Mouse (Mus musculus): ENCODE results near the gene Cetn4. TPM values are rescaled to one million over a fixed set of nuclear protein-coding genes. Genes with fewer than 3 reads are reported as not detected.

Cetn4 gene
- polyA plus RNA-seq, 1 experiment from 2014 or later: 2.1 TPM

- H3K27me3 ChIP-seq: 0 out of 2 replicates have a peak, but pooled peaks cover 3% of the 10 kb centered on the region
- no peak overlapping the region for H3K27ac ChIP-seq
- no peak overlapping the region for H3K4me3 ChIP-seq (replicated peaks)
- DNase-seq (peak; percentile 20), ATAC-seq (ENCODE audit: low read depth) (no peak)
- WGBS (ENCODE audit: insufficient replicate concordance): 3% methylated on average over 1 of the region's 1 CpGs
- no peaks in the 10 kb centered on the region for H3K36me3 ChIP-seq
- H3K9me3 ChIP-seq (replicated peaks): no peaks in the 10 kb centered on the region
- peaks cover 14% of the 10 kb centered on the region for H3K4me1 ChIP-seq (replicated peaks)
- no peak overlapping the region for H3K9ac ChIP-seq
- H3K4me2 ChIP-seq: no peak overlapping the region
Observed at GRCm38 (mm10) chr3:37271209-37271608, 41.3 kb downstream of the Cetn4 start.

GRCm38 (mm10) chr3:37269926-37270325 is 42.6 kb downstream of the Cetn4 start:
- no peaks in the 10 kb centered on the region for H3K9me3 ChIP-seq (replicated peaks)
- H3K27ac ChIP-seq: no peak overlapping the region
- H3K9ac ChIP-seq: no peak overlapping the region
- no peak for ATAC-seq (ENCODE audit: low read depth)
- 0 out of 2 replicates have a peak, but pooled peaks cover 3% of the 10 kb centered on the region for H3K27me3 ChIP-seq
- H3K4me2 ChIP-seq: no peak overlapping the region
- H3K36me3 ChIP-seq: no peaks in the 10 kb centered on the region
- no peak for DNase-seq
- WGBS (ENCODE audit: insufficient replicate concordance): 60% methylated on average over 4 of the region's 4 CpGs
- no peak overlapping the region for H3K4me3 ChIP-seq (replicated peaks)
- peaks cover 12% of the 10 kb centered on the region for H3K4me1 ChIP-seq (replicated peaks)

GRCm38 (mm10) chr3:37268338-37268737 is 44.2 kb downstream of the Cetn4 start:
- Histone ChIP-seq H3K27ac (no peak overlapping the region), H3K4me3 (replicated peaks) (no peak overlapping the region), H3K27me3 (0 out of 2 replicates have a peak, but pooled peaks cover 3% of the 10 kb centered on the region), H3K9ac (no peak overlapping the region), H3K4me2 (no peak overlapping the region), H3K36me3 (no peaks in the 10 kb centered on the region), H3K4me1 (replicated peaks) (no peaks in the 10 kb centered on the region), H3K9me3 (replicated peaks) (no peaks in the 10 kb centered on the region)
- ATAC-seq (ENCODE audit: low read depth): no peak
- 74% methylated on average over 11 of the region's 11 CpGs for WGBS (ENCODE audit: insufficient replicate concordance)
- no peak for DNase-seq

GRCm38 (mm10) chr3:37259331-37259999 is 53.0 kb downstream of the Cetn4 start:
- Histone ChIP-seq H3K27ac (peak overlapping the region; percentile 56), H3K4me1 (replicated peaks) (peaks cover 26% of the 10 kb centered on the region), H3K4me3 (replicated peaks) (0 out of 2 replicates have a peak overlapping the region, but pooled peaks have one; percentile 7), H3K36me3 (no peaks in the 10 kb centered on the region), H3K4me2 (peak overlapping the region; percentile 50), H3K9me3 (replicated peaks) (no peaks in the 10 kb centered on the region), H3K9ac (peak overlapping the region; percentile 42; the same call in 1 of the 2 replicates), H3K27me3 (no peaks in the 10 kb centered on the region)
- 21% methylated on average over 10 of the region's 10 CpGs for WGBS (ENCODE audit: insufficient replicate concordance)
- DNase-seq (peak; percentile 25), ATAC-seq (ENCODE audit: low read depth) (peak; percentile 89)

GRCm38 (mm10) chr3:37257776-37258175 is 54.7 kb downstream of the Cetn4 start:
- no peak for DNase-seq
- H3K4me2 ChIP-seq: no peak overlapping the region
- H3K9me3 ChIP-seq (replicated peaks): no peaks in the 10 kb centered on the region
- peaks cover 26% of the 10 kb centered on the region for H3K4me1 ChIP-seq (replicated peaks)
- H3K4me3 ChIP-seq (replicated peaks): no peak overlapping the region
- no peak overlapping the region for H3K27ac ChIP-seq
- H3K36me3 ChIP-seq: no peaks in the 10 kb centered on the region
- no peaks in the 10 kb centered on the region for H3K27me3 ChIP-seq
- no peak overlapping the region for H3K9ac ChIP-seq
- WGBS (ENCODE audit: insufficient replicate concordance): 81% methylated on average over 15 of the region's 15 CpGs
- ATAC-seq (ENCODE audit: low read depth): no peak

Other genes with a start within 250 kb of the Cetn4 start
- not detected in 2 replicates for gene Adad1, start 249.2 kb downstream of the Cetn4 start, polyA plus RNA-seq (2015; fragmentation: Nextera tagmentation; extraction: Ambion mirVana)
- gene Il2, start 186.7 kb downstream of the Cetn4 start, polyA plus RNA-seq (2015; fragmentation: Nextera tagmentation; extraction: Ambion mirVana): 0.13 TPM in 1 of 2 replicates, not detected in the other
- gene Il21, start 80.1 kb downstream of the Cetn4 start, polyA plus RNA-seq (2015; fragmentation: Nextera tagmentation; extraction: Ambion mirVana): not detected in 2 replicates
- gene Bbs12, start 154 bp downstream of the Cetn4 start, polyA plus RNA-seq (2015; fragmentation: Nextera tagmentation; extraction: Ambion mirVana): 4.0 and 5.1 TPM in 2 replicates
- gene Fgf2, start 35.6 kb upstream of the Cetn4 start, polyA plus RNA-seq (2015; fragmentation: Nextera tagmentation; extraction: Ambion mirVana): 0.10 and 0.13 TPM in 2 replicates
- gene Spata5, start 107.2 kb upstream of the Cetn4 start, polyA plus RNA-seq (2015; fragmentation: Nextera tagmentation; extraction: Ambion mirVana): 26.2 and 31.0 TPM in 2 replicates
- gene Nudt6, start 107.5 kb upstream of the Cetn4 start, polyA plus RNA-seq (2015; fragmentation: Nextera tagmentation; extraction: Ambion mirVana): 5.4 and 6.2 TPM in 2 replicates

All from liver, embryonic 13.5 days (tissue).